Mouse (Mus musculus) kidney, postnatal 0 days (tissue): Measurements from ENCODE around the gene Otulin. TPM values are rescaled to one million over a fixed set of nuclear protein-coding genes. Genes with fewer than 3 reads are reported as not detected.
A peak's percentile ranks its signal among the peaks of the same experiment; 100 is the strongest.

Experiments used
- ATAC-seq: fragments of 200-750 bp; cut with Nextera tagmentation; replicated peaks from 2 replicates; pipeline ENCODE4 v1.8.0; 2017; ENCODE audit warnings: low read depth, moderate number of reproducible peaks, moderate TSS enrichment, moderate library complexity; ENCODE audit not compliant: low FRiP score
- DNase-seq: peaks from one replicate; pipeline ENCODE4 v3.0.0-alpha.2; 2016; ENCODE audit warnings: low spot score
- H3K27ac ChIP-seq: fragments of 300-500 bp; sonication (generic); 2 replicates; pipeline ENCODE4 v1.5.1; 2014; ENCODE audit warnings: mild to moderate bottlenecking
- H3K27me3 ChIP-seq: fragments of 300-500 bp; sonication (generic); 2 replicates; pipeline ENCODE4 v1.6.1; 2014; ENCODE audit warnings: low read length, mixed read lengths; ENCODE audit not compliant: insufficient read depth
- H3K36me3 ChIP-seq: fragments of 300-500 bp; sonication (generic); 2 replicates; pipeline ENCODE4 v1.6.1; 2014; ENCODE audit warnings: low read length, mixed read lengths; ENCODE audit not compliant: insufficient read depth
- H3K4me1 ChIP-seq: fragments of 300-500 bp; sonication (generic); replicated peaks from 2 replicates; pipeline ENCODE4 v1.6.1; 2014; ENCODE audit warnings: antibody characterized with exemption, low read length, mixed read lengths; ENCODE audit not compliant: insufficient read depth
- H3K4me2 ChIP-seq: fragments of 300-500 bp; sonication (generic); 2 replicates; pipeline ENCODE4 v1.6.1; 2014; ENCODE audit warnings: mild to moderate bottlenecking, low read length, moderate library complexity, mixed read lengths
- H3K4me3 ChIP-seq: fragments of 300-500 bp; sonication (generic); replicated peaks from 2 replicates; pipeline ENCODE4 v1.5.1; 2014; ENCODE audit warnings: low read depth, low read length
- H3K9ac ChIP-seq: fragments of 300-500 bp; sonication (generic); 2 replicates; pipeline ENCODE4 v1.6.1; 2014; ENCODE audit warnings: low read depth, low read length
- H3K9me3 ChIP-seq: fragments of 300-500 bp; sonication (generic); replicated peaks from 2 replicates; pipeline ENCODE4 v1.6.1; 2016; ENCODE audit warnings: low read length, inconsistent platforms, mixed read lengths
- CTCF ChIP-seq: IDR thresholded peaks from 2 replicates; pipeline ENCODE4 v1.5.1; 2016; ENCODE audit warnings: antibody characterized with exemption, low read depth, mild to moderate bottlenecking, moderate library complexity
- WGBS: fragments of 180-500 bp; shearing (Covaris S2); extraction: QIAGEN DNeasy Blood & Tissue Kit; methylation state at CpG from one replicate; pipeline ENCODE4 v1.1.7; 2014; 5-methylcytosine and 5-hydroxymethylcytosine counted together
- polyA plus RNA-seq: library from polyadenylated mRNA; unstranded; fragments of >200 nt; fragmentation: Nextera tagmentation; extraction: Ambion mirVana; gene quantifications from 2 replicates; pipeline ENCODE4 v1.2.1, GENCODE M21; 2015

Gene Otulin
- polyA plus RNA-seq, 1 experiment from 2014 or later = 41.1 TPM

GRCm38 (mm10) chr15:27620475-27621185 lies 9.9 kb downstream of the Otulin start:
- no peak overlapping the region for H3K9ac ChIP-seq
- no peaks in the 10 kb centered on the region for H3K4me1 ChIP-seq
- H3K4me3 ChIP-seq = no peak overlapping the region
- H3K27ac ChIP-seq = no peak overlapping the region
- DNase-seq = no peak
- H3K27me3 ChIP-seq = no peaks in the 10 kb centered on the region
- TF ChIP-seq CTCF = no peak
- H3K4me2 ChIP-seq = no peak overlapping the region
- no peaks in the 10 kb centered on the region for H3K9me3 ChIP-seq
- 0 out of 2 replicates have a peak, but pooled peaks cover 22% of the 10 kb centered on the region for H3K36me3 ChIP-seq
- WGBS = 78% methylated on average over 6 of the region's 6 CpGs
- no peak for ATAC-seq

GRCm38 (mm10) chr15:27619683-27620082 lies 10.8 kb downstream of the Otulin start:
- Histone ChIP-seq H3K4me2 (no peak overlapping the region), H3K27me3 (no peaks in the 10 kb centered on the region), H3K36me3 (0 out of 2 replicates have a peak, but pooled peaks cover 26% of the 10 kb centered on the region), H3K9me3 (no peaks in the 10 kb centered on the region), H3K9ac (no peak overlapping the region), H3K4me3 (no peak overlapping the region), H3K27ac (no peak overlapping the region), H3K4me1 (no peaks in the 10 kb centered on the region)
- peak; percentile 89 for ATAC-seq
- WGBS = 55% methylated on average over 3 of the region's 3 CpGs
- DNase-seq = peak; percentile 9
- TF ChIP-seq CTCF = no peak

- 74% methylated on average over 6 of the region's 6 CpGs for WGBS
- H3K27me3 ChIP-seq = no peaks in the 10 kb centered on the region
- TF ChIP-seq CTCF = no peak
These were observed 11.5 kb downstream of the Otulin start for GRCm38 (mm10) chr15:27618778-27619533.

DNA sequence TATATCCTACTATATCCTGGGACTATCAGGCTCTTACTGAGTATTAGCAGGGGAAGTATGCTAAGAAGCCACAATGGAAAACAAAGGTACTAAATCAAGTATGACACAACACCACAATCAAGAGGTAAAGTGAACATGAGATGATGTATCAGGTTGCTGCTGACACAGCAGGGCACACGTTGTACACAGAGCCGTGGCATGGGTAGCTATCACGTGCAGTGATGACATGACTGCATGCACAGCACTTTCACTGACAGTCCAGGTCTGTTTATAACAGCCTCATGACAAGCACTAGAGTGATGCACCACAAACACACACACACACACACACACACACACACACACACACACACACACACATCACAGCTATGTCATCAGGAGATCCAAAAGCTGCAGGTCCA lies 13.3 kb downstream of the Otulin start:
- TF ChIP-seq CTCF = no peak
- H3K36me3 ChIP-seq = 0 out of 2 replicates have a peak, but pooled peaks cover 20% of the 10 kb centered on the region
- ATAC-seq = 0 out of 2 replicates have a peak, but pooled peaks have one; percentile 9

More at GRCm38 (mm10) chr15:27618778-27619533, 11.5 kb downstream of the Otulin start:
- 0 out of 2 replicates have a peak, but pooled peaks cover 26% of the 10 kb centered on the region for H3K36me3 ChIP-seq
- no peaks in the 10 kb centered on the region for H3K4me1 ChIP-seq
- no peak overlapping the region for H3K4me2 ChIP-seq
- H3K9me3 ChIP-seq = no peaks in the 10 kb centered on the region
- DNase-seq = no peak
- ATAC-seq = no peak
- H3K4me3 ChIP-seq = no peak overlapping the region
- no peak overlapping the region for H3K9ac ChIP-seq
- no peak overlapping the region for H3K27ac ChIP-seq

DNA sequence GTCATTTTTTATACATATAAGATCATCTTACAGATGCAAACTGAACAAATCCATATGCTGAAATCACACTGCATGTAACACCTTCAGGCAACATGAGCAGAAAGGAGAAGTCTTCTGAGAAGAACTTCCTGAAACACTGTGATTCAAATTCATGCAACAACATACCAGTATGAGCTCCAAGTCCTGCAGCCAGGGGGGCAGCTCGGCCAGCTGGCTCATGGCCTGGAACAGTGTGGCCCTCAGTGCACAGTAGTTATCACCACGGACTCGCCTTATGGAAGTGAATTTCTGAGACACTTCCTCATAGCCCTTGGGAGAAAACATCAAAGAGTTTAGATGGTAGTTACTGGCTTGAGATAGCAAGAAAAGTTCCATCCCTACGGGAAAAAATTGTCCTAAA lies 14.3 kb downstream of the Otulin start:
- no peak overlapping the region for H3K4me3 ChIP-seq
- H3K27ac ChIP-seq = no peak overlapping the region
- 75% methylated on average over 4 of the region's 4 CpGs for WGBS
- H3K36me3 ChIP-seq = 0 out of 2 replicates have a peak, but pooled peaks cover 25% of the 10 kb centered on the region
- no peaks in the 10 kb centered on the region for H3K27me3 ChIP-seq
- H3K4me1 ChIP-seq = no peaks in the 10 kb centered on the region
- no peak overlapping the region for H3K9ac ChIP-seq
- H3K4me2 ChIP-seq = no peak overlapping the region
- ATAC-seq (no peak), DNase-seq (no peak)
- no peak for TF ChIP-seq CTCF
- no peaks in the 10 kb centered on the region for H3K9me3 ChIP-seq

More for the DNA sequence above, 13.3 kb downstream of the Otulin start:
- WGBS = 52% methylated on average over 3 of the region's 3 CpGs
- H3K9me3 ChIP-seq = no peaks in the 10 kb centered on the region
- no peak for DNase-seq
- no peak overlapping the region for H3K27ac ChIP-seq
- no peak overlapping the region for H3K4me3 ChIP-seq
- H3K9ac ChIP-seq = no peak overlapping the region
- no peak overlapping the region for H3K4me2 ChIP-seq
- no peaks in the 10 kb centered on the region for H3K4me1 ChIP-seq
- no peaks in the 10 kb centered on the region for H3K27me3 ChIP-seq

DNA sequence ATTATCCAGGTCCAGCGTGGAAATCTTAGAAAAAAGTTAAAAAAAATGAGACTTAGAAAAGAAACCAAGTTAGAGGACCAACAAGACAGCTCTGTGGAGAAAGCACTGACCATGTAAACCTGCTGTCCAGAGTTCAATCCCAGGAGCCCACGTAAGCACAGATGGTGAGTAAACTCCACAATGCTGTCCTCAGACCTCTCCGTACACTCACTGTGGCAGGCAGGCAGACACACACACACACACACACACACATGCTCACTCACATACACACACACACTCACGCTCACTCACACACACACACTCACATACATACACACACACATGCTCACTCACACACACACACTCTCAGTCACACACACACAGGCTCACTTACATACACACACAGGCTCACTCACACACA lies 17.2 kb downstream of the Otulin start:
- Histone ChIP-seq H3K4me1 (no peaks in the 10 kb centered on the region), H3K36me3 (peaks cover 25% of the 10 kb centered on the region; the same call in 1 of the 2 replicates), H3K4me2 (no peak overlapping the region), H3K9ac (no peak overlapping the region), H3K9me3 (no peaks in the 10 kb centered on the region), H3K4me3 (no peak overlapping the region), H3K27ac (no peak overlapping the region), H3K27me3 (no peaks in the 10 kb centered on the region)
- 87% methylated on average over 4 of the region's 4 CpGs for WGBS
- DNase-seq (no peak), ATAC-seq (peak; percentile 40; the same call in 1 of the 2 replicates)
- TF ChIP-seq CTCF = no peak
